Mouse (Mus musculus) lung, postnatal 0 days (tissue): ENCODE data around the gene Slamf8.

ENCODE experiments used
- CTCF ChIP-seq: IDR thresholded peaks from 2 replicates; pipeline ENCODE4 v1.5.1; 2016; ENCODE audit warnings: antibody characterized with exemption, mild to moderate bottlenecking
- EP300 ChIP-seq: IDR thresholded peaks from 2 replicates; pipeline ENCODE4 v1.6.1; 2016; ENCODE audit warnings: antibody characterized with exemption, mild to moderate bottlenecking, control low read depth

DNA sequence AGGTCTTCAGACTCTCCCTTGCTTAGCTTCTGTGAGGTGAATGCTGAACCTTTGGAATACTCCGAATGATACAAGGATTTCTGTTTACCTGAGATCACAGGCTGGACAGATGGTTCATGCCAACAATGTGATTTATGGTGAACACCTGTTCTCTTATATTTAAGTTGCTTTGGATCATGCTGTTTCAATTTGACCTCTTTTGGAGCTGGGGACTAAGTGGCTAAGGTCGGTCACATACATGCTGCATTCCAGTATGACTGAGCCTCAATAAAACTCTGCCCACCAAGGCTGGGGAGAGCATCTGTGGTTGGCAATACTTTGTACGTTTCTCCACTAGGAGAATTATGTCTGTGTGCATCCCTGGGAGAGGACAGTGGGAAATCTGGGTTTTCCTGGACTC is 33.7 kb upstream of the Slamf8 start:
- TF ChIP-seq EP300: no peak
- TF ChIP-seq CTCF: no peak
